19 mouse cellular contexts compared by ENCODE assay signal in genomic region chr12:111168891-111169290, GRCm38 (mm10). TPM values are rescaled to one million over a fixed set of nuclear protein-coding genes. Genes with fewer than 3 reads are reported as not detected.
DNase-seq lines count a peak whose midpoint lies in the region; ATAC-seq and TF ChIP-seq lines count a peak whose summit lies in the region.
"Had no signal": no experiment of that assay in that cellular context is flagged by ENCODE, and none has a peak within 500 bp of the region (broad histone marks: within the 10 kb centered on the region; RNA-seq: fewer than 3 reads in every experiment).

No protein-coding gene starts in this region.

- no peak overlapping the region for H3K4me3 ChIP-seq in kidney, adult 2 months (ENCODE audit: insufficient read depth, low read depth, low read length)
- H3K4me3 ChIP-seq in kidney, embryonic 16.5 days (ENCODE audit: low read length), result no peak overlapping the region
- no peak overlapping the region for H3K4me3 ChIP-seq in cerebellum, adult 2 months (replicated peaks; ENCODE audit: insufficient read depth, low read depth, low read length)
- H3K4me3 ChIP-seq in midbrain, embryonic 16.5 days (ENCODE audit: low read depth, low read length), result no peak overlapping the region
- H3K4me3 ChIP-seq: embryonic facial prominence, embryonic 15.5 days; intestine, embryonic 15.5 days had no signal

- no peaks in the 10 kb centered on the region for H3K9me3 ChIP-seq in kidney, embryonic 16.5 days (ENCODE audit: low read length)
- H3K9me3 ChIP-seq in midbrain, embryonic 16.5 days (replicated peaks; ENCODE audit: control insufficient read depth, low read length, poor library complexity, severe bottlenecking), result no peaks in the 10 kb centered on the region
- H3K9me3 ChIP-seq: embryonic facial prominence, embryonic 15.5 days; intestine, embryonic 15.5 days had no signal

- peak; percentile 53 for DNase-seq in adrenal gland, adult 2 months
- no peak for DNase-seq in adrenal gland, adult 18-20 months (ENCODE audit: low spot score in 2 of 2)
- DNase-seq in kidney, adult 2 months, result peak; percentile 23
- DNase-seq in cerebellum, adult 2 months, result peak; percentile 37 to 50
- no peak for DNase-seq in urinary bladder, adult 2 months (ENCODE audit: low spot score)
- DNase-seq in layer of hippocampus, adult 18-20 months (ENCODE audit: low spot score in 2 of 2), result no peak
- DNase-seq: heart, postnatal 10 days; lung, adult 18-20 months; lung, postnatal 4 days; right cerebral cortex, postnatal 4 days had no signal

- no peak overlapping the region for H3K27ac ChIP-seq in kidney, adult 2 months (ENCODE audit: insufficient read depth, low read depth, low read length)
- no peak overlapping the region for H3K27ac ChIP-seq in kidney, embryonic 16.5 days (ENCODE audit: low read length)
- no peak overlapping the region for H3K27ac ChIP-seq in cerebellum, adult 2 months (ENCODE audit: insufficient read depth, low read length)
- no peak overlapping the region for H3K27ac ChIP-seq in midbrain, embryonic 16.5 days (ENCODE audit: low read length)
- H3K27ac ChIP-seq: embryonic facial prominence, embryonic 15.5 days; intestine, embryonic 15.5 days had no signal

- H3K36me3 ChIP-seq in kidney, adult 2 months (ENCODE audit: control insufficient read depth, insufficient read depth, low read length), result no peaks in the 10 kb centered on the region
- no peaks in the 10 kb centered on the region for H3K36me3 ChIP-seq in kidney, embryonic 16.5 days (ENCODE audit: insufficient read depth, low read length)
- H3K36me3 ChIP-seq in midbrain, embryonic 16.5 days (ENCODE audit: control insufficient read depth, insufficient read depth, low read length), result no peaks in the 10 kb centered on the region
- H3K36me3 ChIP-seq: intestine, embryonic 15.5 days had no signal

- no peak for TF ChIP-seq CTCF in kidney, adult 2 months (conservative IDR thresholded peaks at IDR 0.05; ENCODE audit: insufficient read depth, insufficient read length, low read depth, low read length)
- no peak for TF ChIP-seq CTCF in cerebellum, adult 2 months (IDR thresholded peaks at IDR 0.05; ENCODE audit: borderline replicate concordance, insufficient read depth, low read depth, low read length)

- H3K4me2 ChIP-seq in kidney, embryonic 16.5 days (replicated peaks; ENCODE audit: low read depth, low read length), result no peak overlapping the region
- H3K4me2 ChIP-seq in midbrain, embryonic 16.5 days (ENCODE audit: low read length), result peak overlapping the region; percentile 44
- H3K4me2 ChIP-seq: embryonic facial prominence, embryonic 15.5 days; intestine, embryonic 15.5 days had no signal

- no peak for ATAC-seq in kidney, embryonic 16.5 days (ENCODE audit: low FRiP score, low TSS enrichment)
- no peak for ATAC-seq in midbrain, embryonic 16.5 days
- ATAC-seq: forebrain, embryonic 14.5 days; intestine, embryonic 15.5 days; Patski had no signal

- TF ChIP-seq POLR2A in kidney, adult 2 months (IDR thresholded peaks at IDR 0.05; ENCODE audit: low read depth, low read length), result no peak
- TF ChIP-seq POLR2A in cerebellum, adult 2 months (IDR thresholded peaks at IDR 0.05; ENCODE audit: borderline replicate concordance, insufficient read depth, low read length), result no peak

- peaks cover 3% of the 10 kb centered on the region; the same call in 1 of the 2 replicates for H3K4me1 ChIP-seq in kidney, adult 2 months (ENCODE audit: control insufficient read depth, insufficient read depth, low read length)
- H3K4me1 ChIP-seq in kidney, embryonic 16.5 days (ENCODE audit: insufficient read depth, low read length), result peaks cover 26% of the 10 kb centered on the region
- H3K4me1 ChIP-seq in cerebellum, adult 2 months (ENCODE audit: control insufficient read depth, insufficient read depth, low read length), result no peaks in the 10 kb centered on the region; the same call in 1 of the 2 replicates
- H3K4me1 ChIP-seq in midbrain, embryonic 16.5 days (ENCODE audit: control insufficient read depth, insufficient read depth, low read length), result peaks cover 31% of the 10 kb centered on the region

- H3K9ac ChIP-seq in kidney, embryonic 16.5 days (replicated peaks; ENCODE audit: low read length), result no peak overlapping the region
- 0 out of 2 replicates have a peak overlapping the region, but pooled peaks have one; percentile 41 for H3K9ac ChIP-seq in midbrain, embryonic 16.5 days (ENCODE audit: low read depth, low read length)
- H3K9ac ChIP-seq: embryonic facial prominence, embryonic 15.5 days; intestine, embryonic 15.5 days had no signal

- 79% methylated on average over 4 of the region's 4 CpGs for WGBS in kidney, adult 2 months
- 86% methylated on average over 4 of the region's 4 CpGs for WGBS in kidney, embryonic 16.5 days
- WGBS in cerebellum, adult 2 months, result 46% methylated on average over 4 of the region's 4 CpGs
- WGBS in midbrain, embryonic 16.5 days, result 69% methylated on average over 4 of the region's 4 CpGs

- no peaks in the 10 kb centered on the region for H3K27me3 ChIP-seq in kidney, adult 2 months (replicated peaks; ENCODE audit: control insufficient read depth, insufficient read depth, low read length)
- no peaks in the 10 kb centered on the region for H3K27me3 ChIP-seq in kidney, embryonic 16.5 days (ENCODE audit: insufficient read depth, low read length)
- H3K27me3 ChIP-seq in cerebellum, adult 2 months (ENCODE audit: control insufficient read depth, insufficient read depth, low read length), result no peaks in the 10 kb centered on the region
- H3K27me3 ChIP-seq in midbrain, embryonic 16.5 days (ENCODE audit: control insufficient read depth, insufficient read depth, low read depth, low read length), result no peaks in the 10 kb centered on the region
- H3K27me3 ChIP-seq: embryonic facial prominence, embryonic 15.5 days; intestine, embryonic 15.5 days; Patski had no signal

RNA-seq across cellular contexts. Expression of gene Traf3, which starts 2.7 kb away (rescaled TPM):
- 10 to 100 TPM; 25.7 to 35.6 TPM for total RNA-seq in adrenal gland, adult 2 months (2021)
- 22.7 and 23.3 TPM in 2 replicates for polyA plus RNA-seq in adrenal gland, adult 2 months (2012; rRNA removed)
- 10 to 100 TPM; 18.8 to 23.8 TPM for total RNA-seq in adrenal gland, adult 18-20 months (2021)
- 11.6 and 12.2 TPM in 2 replicates for polyA plus RNA-seq in kidney, adult 2 months (2012; rRNA removed)
- polyA plus RNA-seq in kidney, embryonic 16.5 days (2015; fragmentation: Nextera tagmentation; extraction: Ambion mirVana), result 8.9 and 10.6 TPM in 2 replicates
- polyA plus RNA-seq in cerebellum, adult 2 months (2012; rRNA removed), result 29.3 and 29.8 TPM in 2 replicates
- polyA plus RNA-seq in midbrain, embryonic 16.5 days (2015; fragmentation: Nextera tagmentation; extraction: Ambion mirVana), result 17.4 and 22.3 TPM in 2 replicates
- polyA plus RNA-seq in urinary bladder, adult 2 months (2012; rRNA removed), result 18.2 and 20.4 TPM in 2 replicates
- total RNA-seq in layer of hippocampus, adult 18-20 months (2021), result 10 to 100 TPM; 53.6 to 53.7 TPM

RNA-seq across cellular contexts. Expression of gene 4930595D18Rik, which starts 15.4 kb away (rescaled TPM):
- total RNA-seq in adrenal gland, adult 2 months (2021), result not detected
- polyA plus RNA-seq in adrenal gland, adult 2 months (2012; rRNA removed), result not detected in 2 replicates
- total RNA-seq in adrenal gland, adult 18-20 months (2021), result not detected
- not detected in 2 replicates for polyA plus RNA-seq in kidney, adult 2 months (2012; rRNA removed)
- polyA plus RNA-seq in kidney, embryonic 16.5 days (2015; fragmentation: Nextera tagmentation; extraction: Ambion mirVana), result not detected in 2 replicates
- polyA plus RNA-seq in cerebellum, adult 2 months (2012; rRNA removed), result not detected in 2 replicates
- polyA plus RNA-seq in midbrain, embryonic 16.5 days (2015; fragmentation: Nextera tagmentation; extraction: Ambion mirVana), result not detected in 2 replicates
- not detected in 2 replicates for polyA plus RNA-seq in urinary bladder, adult 2 months (2012; rRNA removed)
- not detected for total RNA-seq in layer of hippocampus, adult 18-20 months (2021)
- total RNA-seq: gastrocnemius, adult 8-10 months; heart, adult 8-10 months; heart, postnatal 10 days; left cerebral cortex, adult 18-20 months had no signal
- polyA plus RNA-seq: embryonic facial prominence, embryonic 15.5 days; forebrain, embryonic 14.5 days; intestine, embryonic 15.5 days; Patski had no signal

Comparison
In these comparisons a context has a peak if more than half of its experiments do, and no peak if none do; other contexts are left out.
1. DNase-seq: peak in adrenal gland, adult 2 months (single experiment), kidney, adult 2 months (single experiment) and cerebellum, adult 2 months (2 of 2); none in adrenal gland, adult 18-20 months (0 of 2), urinary bladder, adult 2 months (single experiment) and layer of hippocampus, adult 18-20 months (0 of 2).